Mouse (Mus musculus) erythroblast, adult 5-6 weeks (primary cell): ENCODE measurements around the gene Glo1. TPM values are rescaled to one million over a fixed set of nuclear protein-coding genes. Genes with fewer than 3 reads are reported as not detected.
A peak's percentile ranks its signal among the peaks of the same experiment; 100 is the strongest.
"Not testable (repeated sequence)": the region's sequence is repeated elsewhere in the genome, so short reads cannot be mapped to it uniquely, and the experiment has no call there.

Experiments
- ATAC-seq: replicated peaks from 2 replicates; pipeline ENCODE4 v1.8.0; 2016; ENCODE audit warnings: moderate number of reproducible peaks, mild to moderate bottlenecking, moderate TSS enrichment, inconsistent platforms; ENCODE audit not compliant: poor library complexity, low FRiP score, severe bottlenecking
- total RNA-seq, 2 experiments: library from RNA; stranded (forward) in 1 of 2; stranded (reverse) in 1 of 2; fragments of 150-400 nt in 1 of 2; fragments of 200-764, 138-1000 nt in 1 of 2; gene quantifications; 2 replicates each; pipeline versions ENCODE4 v1.2.3 to v1.2.4; 2015 to 2017; ENCODE audit warnings: low replicate concordance in 2 of 2

Glo1 gene
- total RNA-seq (2015; ENCODE audit: low replicate concordance) (129 and 153 TPM in 2 replicates), total RNA-seq (2017; ENCODE audit: low replicate concordance) (172 and 176 TPM in 2 replicates)

- ATAC-seq = peak; percentile 55
Measured at GRCm38 (mm10) chr17:30626719-30627118, at the start of gene Glo1. Gene Glo1, minus strand, starts transcription at chr17:30626871.

DNA sequence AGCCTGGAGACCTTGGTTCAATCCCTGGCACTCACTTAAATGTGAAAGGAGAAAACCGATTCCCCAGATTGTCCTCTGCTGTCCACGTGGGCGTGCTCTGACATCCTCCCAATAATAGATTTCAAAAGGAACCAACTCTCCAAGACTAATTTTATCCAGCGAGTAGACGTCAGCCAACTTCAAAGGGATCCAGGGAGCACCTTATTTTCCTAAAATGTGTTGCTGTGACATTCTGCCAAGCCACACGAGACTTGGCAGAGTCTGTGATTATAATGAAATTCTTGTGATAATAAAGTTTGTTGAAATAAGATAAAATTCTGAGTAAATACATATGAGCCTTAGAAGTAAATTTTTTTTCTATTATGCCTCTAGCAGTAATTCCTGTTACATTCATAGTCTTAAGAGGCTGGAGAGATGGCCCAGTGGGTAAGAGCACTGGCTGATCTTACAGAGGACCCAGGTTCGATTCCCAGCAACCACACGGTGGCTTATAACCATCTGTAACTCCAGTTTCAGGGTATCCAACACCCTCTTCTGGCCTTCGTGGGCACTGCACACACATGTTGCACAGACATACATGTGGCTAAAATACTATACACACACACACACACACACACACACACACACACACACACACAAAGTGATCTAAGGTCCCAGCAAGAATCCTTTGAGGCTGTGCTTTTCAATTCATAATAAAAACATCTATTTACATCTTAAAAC is 48.5 kb upstream of the Glo1 start:
- no peak for ATAC-seq

GRCm38 (mm10) chr17:30673023-30673422 is 46.4 kb upstream of the Glo1 start:
- ATAC-seq = no peak

DNA sequence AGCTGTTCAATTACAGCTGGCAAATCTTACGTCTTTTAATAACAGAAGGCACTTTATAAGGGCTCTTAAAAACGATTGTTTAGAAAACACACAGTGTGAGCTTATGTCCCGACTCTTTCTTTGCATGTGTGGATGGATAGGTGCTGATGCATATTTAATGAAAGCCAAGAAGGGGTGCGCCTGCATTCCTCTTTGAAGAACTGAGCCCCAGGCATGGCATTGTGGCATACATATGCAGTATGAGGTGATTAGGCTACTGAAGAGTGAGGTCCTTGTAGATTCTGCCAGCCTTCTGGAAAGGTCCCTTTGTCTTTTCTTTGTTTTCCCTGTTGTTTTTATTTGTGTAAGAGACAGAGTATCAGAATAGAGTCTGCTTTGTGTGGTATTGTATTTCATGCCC is 45.9 kb upstream of the Glo1 start:
- no peak for ATAC-seq

- no peak for ATAC-seq
Measured at GRCm38 (mm10) chr17:30664856-30665255, 38.2 kb upstream of the Glo1 start.

GRCm38 (mm10) chr17:30663170-30663569 is 36.5 kb upstream of the Glo1 start:
- ATAC-seq = no peak

DNA sequence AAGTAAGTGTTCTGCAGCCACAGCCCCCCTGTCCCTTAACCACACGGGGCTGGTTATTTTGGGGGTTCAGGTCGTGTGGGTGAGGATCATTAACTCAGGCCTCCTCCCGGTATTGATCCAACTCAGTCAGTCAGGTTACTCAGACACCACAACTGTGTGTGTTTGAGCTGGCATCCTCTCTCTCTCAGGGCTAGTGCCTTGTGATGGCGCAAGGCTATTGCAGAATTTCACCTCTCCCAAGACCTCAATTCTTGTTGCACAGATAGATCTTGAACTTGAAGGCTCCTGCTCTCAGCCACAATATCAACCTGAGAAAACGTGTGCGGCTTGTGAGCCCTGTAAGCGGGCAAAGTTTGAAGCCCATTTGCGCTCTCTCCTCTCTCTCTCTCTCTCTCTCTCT is 35.5 kb upstream of the Glo1 start:
- ATAC-seq = no peak

DNA sequence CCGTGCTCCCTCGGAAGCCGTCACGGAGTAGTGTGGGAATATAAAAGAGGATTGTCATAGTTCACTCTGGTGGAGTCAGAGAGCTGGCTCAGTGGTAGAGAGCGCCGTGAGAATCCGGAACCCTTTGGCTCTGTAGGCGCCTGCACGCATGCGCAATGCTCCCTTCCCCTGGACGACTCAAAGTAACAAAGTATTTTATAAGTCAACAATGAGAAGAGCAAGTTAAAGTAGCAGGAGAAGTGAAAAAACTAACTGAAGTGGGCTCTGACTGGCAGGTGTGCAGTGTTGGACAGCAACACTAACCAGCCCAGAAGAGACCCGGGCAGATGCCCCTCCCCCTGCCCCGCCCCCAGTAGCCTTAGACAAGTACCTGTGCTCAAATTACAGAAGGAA is 31.5 kb upstream of the Glo1 start:
- ATAC-seq = no peak; the same call in 1 of the 2 replicates

GRCm38 (mm10) chr17:30657530-30658151 is 31.0 kb upstream of the Glo1 start:
- no peak for ATAC-seq

- ATAC-seq = no peak
Measured at GRCm38 (mm10) chr17:30653010-30653409, 26.3 kb upstream of the Glo1 start.

GRCm38 (mm10) chr17:30648770-30649169 is 22.1 kb upstream of the Glo1 start:
- no peak for ATAC-seq

DNA sequence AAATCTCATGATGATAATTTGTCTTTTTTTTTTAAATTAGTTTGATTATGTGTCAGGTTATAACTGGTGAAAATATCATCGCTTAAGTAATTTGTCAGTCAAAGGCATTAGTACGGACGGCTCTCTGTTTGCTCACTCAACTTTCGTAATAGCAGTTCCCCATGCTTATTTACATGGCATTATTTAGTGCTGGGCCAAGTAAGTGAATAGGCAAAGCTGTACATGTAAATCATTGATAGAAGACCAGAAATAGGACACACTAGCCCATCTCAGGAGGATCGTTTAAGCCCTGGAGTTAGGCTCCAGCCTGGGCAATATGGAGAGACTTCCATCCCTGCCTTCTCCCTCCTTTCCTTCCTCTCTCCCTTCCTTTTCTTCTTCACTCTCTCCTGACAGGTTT is 14.2 kb upstream of the Glo1 start:
- ATAC-seq = no peak

GRCm38 (mm10) chr17:30638996-30639395 is 12.3 kb upstream of the Glo1 start:
- ATAC-seq = no peak

GRCm38 (mm10) chr17:30637714-30638113 is 11.0 kb upstream of the Glo1 start:
- ATAC-seq = no peak

GRCm38 (mm10) chr17:30635367-30635766 is 8.7 kb upstream of the Glo1 start:
- no peak for ATAC-seq

GRCm38 (mm10) chr17:30624132-30624531 is 2.5 kb downstream of the Glo1 start, which contains the start of gene Dnah8:
Gene Dnah8, plus strand, starts transcription at chr17:30624354.
- not testable (repeated sequence) for ATAC-seq

DNA sequence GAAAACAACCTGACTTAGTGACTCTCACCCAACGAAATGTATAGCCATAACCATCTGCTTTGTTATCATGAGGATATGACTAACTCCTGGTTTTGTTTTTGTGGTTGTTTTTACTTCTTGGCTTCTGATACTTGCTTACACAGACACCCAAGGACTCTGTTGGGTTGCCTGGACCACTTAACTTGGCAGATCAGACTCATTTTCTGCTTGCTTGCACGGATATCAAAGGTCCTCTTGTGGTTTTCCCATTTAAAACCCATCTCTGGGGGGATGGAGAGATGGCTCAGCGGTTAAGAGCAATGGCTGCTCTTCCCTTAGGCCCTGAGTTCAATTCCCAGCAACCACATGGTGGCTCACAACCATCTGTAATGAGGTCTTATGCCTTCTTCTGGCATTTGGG is 3.5 kb downstream of the Glo1 start:
- ATAC-seq = no peak

DNA sequence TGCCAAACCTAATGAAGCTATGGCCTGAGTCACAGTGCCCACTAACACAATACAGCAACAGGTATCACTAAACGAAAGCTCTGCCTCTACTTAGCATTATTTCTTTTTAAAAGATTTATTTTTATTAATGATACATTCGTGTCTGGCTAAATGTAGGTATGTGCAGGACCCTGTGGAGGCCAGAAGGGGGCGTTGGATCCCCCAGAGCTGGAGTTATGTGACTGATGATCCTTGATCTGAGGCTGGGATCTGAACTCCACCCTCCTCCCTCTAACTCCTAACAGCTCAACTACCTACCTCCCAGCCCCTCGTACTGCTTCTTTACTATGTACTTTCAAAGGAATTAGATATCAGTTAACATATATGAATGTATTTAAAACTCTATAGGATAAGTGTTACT is 5.2 kb downstream of the Glo1 start:
- ATAC-seq = 0 out of 2 replicates have a peak, but pooled peaks have one; percentile 62

- no peak for ATAC-seq
Measured at GRCm38 (mm10) chr17:30620548-30620947, 6.1 kb downstream of the Glo1 start.

DNA sequence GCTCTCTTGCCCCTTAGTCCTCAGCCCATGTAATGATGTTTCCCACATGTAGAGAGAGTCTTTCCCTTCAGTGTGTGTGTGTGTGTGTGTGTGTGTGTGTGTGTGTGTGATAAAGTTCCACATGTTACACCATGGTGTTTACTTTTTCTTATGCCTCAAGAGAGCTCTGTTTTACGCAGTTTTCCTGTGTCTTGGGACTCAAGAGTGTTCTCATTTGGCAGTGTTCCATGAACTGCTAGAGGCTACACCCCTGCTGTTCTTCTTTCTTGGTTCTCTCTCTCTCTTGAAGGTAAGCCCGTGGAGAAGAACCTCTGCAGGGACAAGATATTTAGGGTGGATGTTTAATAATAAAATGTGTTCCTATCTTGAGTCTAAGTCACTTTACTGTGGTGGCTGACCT is 7.5 kb downstream of the Glo1 start:
- ATAC-seq = no peak

DNA sequence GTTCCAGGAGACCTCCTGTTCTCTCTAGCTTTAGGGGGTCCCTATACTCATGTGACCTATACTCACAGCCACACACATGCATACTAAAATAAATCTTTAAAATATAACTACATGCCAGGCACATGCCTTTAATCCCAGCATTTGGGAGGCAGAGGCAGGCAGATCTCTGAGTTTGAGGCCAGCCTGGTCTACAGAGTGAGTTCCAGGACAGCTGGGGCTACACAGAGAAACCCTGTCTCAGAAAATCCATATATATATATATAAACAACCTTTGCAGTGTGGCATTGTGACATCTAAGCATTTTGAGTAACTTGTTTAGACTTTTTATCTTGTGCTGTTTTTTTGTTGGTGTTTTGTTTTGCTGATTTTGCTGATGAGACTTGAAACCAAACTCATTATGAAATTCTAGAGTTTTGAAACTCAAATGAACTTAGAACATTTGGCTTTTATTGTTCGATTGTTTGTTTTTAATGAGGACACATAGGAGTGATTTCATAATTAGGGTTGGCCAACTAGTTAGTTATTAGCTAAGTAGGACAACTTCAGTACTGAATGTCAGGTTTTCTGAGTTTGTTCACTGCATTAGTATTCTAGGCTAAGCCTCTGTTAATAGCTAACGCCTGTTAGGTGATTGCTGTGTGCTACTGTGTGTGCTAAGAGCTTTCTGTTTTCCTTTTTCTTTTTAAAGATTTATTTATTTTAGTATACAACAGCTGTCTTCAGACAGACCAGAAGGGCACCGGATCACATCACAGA is 8.4 kb downstream of the Glo1 start:
- no peak for ATAC-seq
